Mouse (Mus musculus): ENCODE measurements around the gene Gm20388. TPM values are rescaled to one million over a fixed set of nuclear protein-coding genes. Genes with fewer than 3 reads are reported as not detected.

Gm20388 gene
- polyA plus RNA-seq, 1 experiment = not detected

DNA sequence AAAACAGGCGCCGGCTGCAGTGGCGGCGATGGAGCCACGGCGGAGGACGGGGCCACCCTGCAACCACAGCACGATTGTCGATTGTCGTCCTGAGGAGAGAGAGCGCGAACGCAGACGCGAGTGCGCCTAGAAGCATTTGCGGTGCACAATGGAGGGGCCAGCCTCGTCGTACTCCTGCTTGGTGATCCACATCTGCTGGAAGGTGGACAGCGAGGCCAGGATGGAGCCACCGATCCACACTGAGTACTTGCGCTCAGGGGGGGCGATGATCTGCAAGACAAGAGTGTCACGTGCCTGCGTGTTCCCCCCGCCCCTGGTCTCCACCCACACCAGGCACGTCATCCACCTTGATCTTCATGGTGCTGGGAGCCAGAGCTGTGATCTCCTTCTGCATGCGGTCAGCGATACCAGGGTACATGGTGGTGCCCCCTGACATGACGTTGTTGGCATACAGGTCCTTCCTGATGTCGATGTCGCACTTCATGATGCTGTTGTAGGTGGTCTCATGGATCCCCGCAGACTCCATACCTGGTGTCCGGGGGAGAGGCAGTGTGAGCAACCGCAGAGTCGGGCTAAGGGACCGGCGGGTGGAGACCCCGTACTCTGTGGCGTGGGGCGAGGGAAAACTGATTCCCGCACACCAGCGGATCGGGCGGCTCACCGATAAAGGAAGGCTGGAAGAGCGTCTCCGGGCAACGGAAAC lies 3981.4 kb downstream of the Gm20388 start:
- Histone ChIP-seq H3K4me3 (ENCODE audit: insufficient read depth, low read depth, low read length) (peak overlapping the region; percentile 49), H3K4me1 (ENCODE audit: control insufficient read depth, insufficient read depth, low read length) (peaks cover 33% of the 10 kb centered on the region), H3K27ac (ENCODE audit: insufficient read depth, low read depth, low read length) (peak overlapping the region; percentile 90)
- under 1% methylated on average over 49 of the region's 49 CpGs for WGBS
- TF ChIP-seq POLR2A (IDR thresholded peaks at IDR 0.05; ENCODE audit: insufficient read depth, low read depth, low read length) = peak; percentile 90
- no peak for TF ChIP-seq CTCF (IDR thresholded peaks at IDR 0.05; ENCODE audit: insufficient read depth, low read depth, low read length)

DNA sequence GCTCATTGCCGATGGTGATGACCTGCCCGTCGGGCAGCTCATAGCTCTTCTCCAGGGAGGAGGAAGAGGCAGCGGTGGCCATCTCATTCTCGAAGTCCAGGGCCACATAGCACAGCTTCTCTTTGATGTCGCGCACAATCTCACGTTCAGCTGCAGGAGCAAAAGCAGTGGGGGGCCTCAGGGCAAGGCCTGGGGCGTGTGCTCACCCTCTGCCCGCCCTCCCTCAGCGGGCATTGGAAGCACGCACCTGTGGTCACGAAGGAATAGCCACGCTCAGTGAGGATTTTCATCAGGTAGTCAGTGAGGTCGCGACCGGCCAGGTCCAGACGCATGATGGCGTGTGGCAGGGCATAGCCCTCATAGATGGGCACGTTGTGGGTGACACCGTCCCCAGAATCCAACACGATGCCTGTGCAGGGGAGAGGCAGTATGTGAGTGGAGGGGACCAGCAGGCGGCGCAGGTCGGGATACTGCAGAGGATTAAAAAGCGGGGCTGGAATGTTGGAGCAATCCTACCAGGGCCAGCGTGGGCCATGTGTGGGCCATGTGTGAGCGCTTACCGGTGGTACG lies 3982.0 kb downstream of the Gm20388 start:
- H3K27ac ChIP-seq (ENCODE audit: insufficient read depth, low read depth, low read length) = peak overlapping the region; percentile 90
- peaks cover 33% of the 10 kb centered on the region for H3K4me1 ChIP-seq (ENCODE audit: control insufficient read depth, insufficient read depth, low read length)
- WGBS = 20% methylated on average over 30 of the region's 30 CpGs
- TF ChIP-seq POLR2A (IDR thresholded peaks at IDR 0.05; ENCODE audit: insufficient read depth, low read depth, low read length) (no peak), CTCF (IDR thresholded peaks at IDR 0.05; ENCODE audit: insufficient read depth, low read depth, low read length) (no peak)
- H3K4me3 ChIP-seq (ENCODE audit: insufficient read depth, low read depth, low read length) = peak overlapping the region; percentile 49

DNA sequence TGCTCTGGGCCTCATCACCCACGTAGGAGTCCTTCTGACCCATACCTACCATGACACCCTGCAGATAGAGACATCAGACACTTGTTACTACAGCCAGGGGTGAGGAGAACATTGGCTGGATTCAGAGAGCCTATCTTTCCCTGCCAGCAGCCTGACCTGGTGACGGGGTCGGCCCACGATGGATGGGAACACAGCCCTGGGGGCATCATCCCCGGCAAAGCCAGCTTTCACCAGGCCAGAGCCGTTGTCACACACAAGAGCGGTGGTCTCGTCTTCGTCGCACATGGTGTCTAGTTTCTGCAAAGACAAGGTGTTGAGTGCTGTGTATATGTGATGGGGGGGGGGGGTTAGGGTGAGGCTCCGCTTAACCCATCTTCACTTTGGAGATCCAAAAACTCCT lies 3982.8 kb downstream of the Gm20388 start:
- no peak for TF ChIP-seq CTCF (IDR thresholded peaks at IDR 0.05; ENCODE audit: insufficient read depth, low read depth, low read length)
- no peak for TF ChIP-seq POLR2A (IDR thresholded peaks at IDR 0.05; ENCODE audit: insufficient read depth, low read depth, low read length)
- Histone ChIP-seq H3K4me1 (ENCODE audit: control insufficient read depth, insufficient read depth, low read length) (peaks cover 33% of the 10 kb centered on the region), H3K4me3 (ENCODE audit: insufficient read depth, low read depth, low read length) (no peak overlapping the region), H3K27ac (ENCODE audit: insufficient read depth, low read depth, low read length) (no peak overlapping the region)
- 91% methylated on average over 11 of the region's 11 CpGs for WGBS

DNA sequence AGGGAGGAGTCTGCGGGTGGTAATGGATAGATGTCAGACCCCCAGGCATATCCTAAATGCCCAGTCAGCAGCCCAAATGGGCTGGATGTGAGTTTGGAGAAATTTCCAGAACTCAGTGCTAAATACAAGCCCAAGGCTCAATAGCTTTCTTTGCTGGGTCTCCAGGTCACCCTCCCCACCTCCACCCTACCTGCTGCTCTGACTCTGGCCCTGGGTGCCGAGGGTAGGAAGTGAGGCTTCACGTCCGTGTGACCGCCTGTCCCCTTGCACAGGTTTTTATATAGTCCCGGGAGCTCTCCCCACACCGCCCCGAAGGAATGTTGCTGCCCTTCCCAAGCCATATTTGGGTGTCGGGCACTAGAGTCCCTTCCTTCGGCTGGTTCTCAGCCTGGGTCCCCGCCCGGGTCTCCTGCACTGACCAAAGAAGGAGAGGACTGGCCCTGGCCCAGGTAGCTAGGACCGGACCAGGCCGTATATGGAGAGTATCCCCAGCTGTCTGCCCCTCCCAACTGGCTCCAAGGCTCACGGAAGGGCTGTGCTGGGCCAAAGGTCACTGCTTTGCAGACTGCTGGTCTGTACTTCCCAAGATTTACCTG lies 3984.0 kb downstream of the Gm20388 start, which contains the start of gene Acta1:
Gene Acta1 (minus strand): TSS at position 250 of the 596 bp plus-strand sequence.
- H3K27ac ChIP-seq (ENCODE audit: insufficient read depth, low read depth, low read length) = no peak within 1 kb of the TSS
- 57% methylated on average over 15 of the region's 15 CpGs for WGBS
- peaks cover 33% of the 10 kb centered on the region for H3K4me1 ChIP-seq (ENCODE audit: control insufficient read depth, insufficient read depth, low read length)
- no peak within 1 kb of the TSS for H3K4me3 ChIP-seq (ENCODE audit: insufficient read depth, low read depth, low read length)
- TF ChIP-seq CTCF (IDR thresholded peaks at IDR 0.05; ENCODE audit: insufficient read depth, low read depth, low read length) = no peak
- TF ChIP-seq POLR2A (IDR thresholded peaks at IDR 0.05; ENCODE audit: insufficient read depth, low read depth, low read length) = no peak

DNA sequence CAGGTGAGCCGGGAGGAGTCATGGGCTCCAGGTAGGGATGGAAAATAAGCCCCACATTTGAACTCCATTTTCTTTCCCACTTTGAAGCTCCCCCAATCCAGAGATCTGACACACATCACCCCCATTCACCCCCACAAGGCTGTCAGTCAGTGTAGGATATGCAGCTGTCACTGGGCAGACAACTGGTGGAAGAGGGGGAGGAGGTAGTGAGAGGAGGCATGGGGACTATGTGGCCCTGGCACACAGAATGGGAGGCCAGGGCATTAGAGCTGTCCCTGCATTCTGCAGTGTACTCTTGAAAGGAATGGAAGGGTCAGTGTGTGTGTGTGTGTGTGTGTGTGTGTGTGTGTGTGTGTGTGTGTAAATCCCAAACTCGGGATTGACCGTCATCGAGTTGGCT lies 3984.6 kb downstream of the Gm20388 start:
- TF ChIP-seq CTCF (IDR thresholded peaks at IDR 0.05; ENCODE audit: insufficient read depth, low read depth, low read length) = no peak
- TF ChIP-seq POLR2A (IDR thresholded peaks at IDR 0.05; ENCODE audit: insufficient read depth, low read depth, low read length) = no peak

DNA sequence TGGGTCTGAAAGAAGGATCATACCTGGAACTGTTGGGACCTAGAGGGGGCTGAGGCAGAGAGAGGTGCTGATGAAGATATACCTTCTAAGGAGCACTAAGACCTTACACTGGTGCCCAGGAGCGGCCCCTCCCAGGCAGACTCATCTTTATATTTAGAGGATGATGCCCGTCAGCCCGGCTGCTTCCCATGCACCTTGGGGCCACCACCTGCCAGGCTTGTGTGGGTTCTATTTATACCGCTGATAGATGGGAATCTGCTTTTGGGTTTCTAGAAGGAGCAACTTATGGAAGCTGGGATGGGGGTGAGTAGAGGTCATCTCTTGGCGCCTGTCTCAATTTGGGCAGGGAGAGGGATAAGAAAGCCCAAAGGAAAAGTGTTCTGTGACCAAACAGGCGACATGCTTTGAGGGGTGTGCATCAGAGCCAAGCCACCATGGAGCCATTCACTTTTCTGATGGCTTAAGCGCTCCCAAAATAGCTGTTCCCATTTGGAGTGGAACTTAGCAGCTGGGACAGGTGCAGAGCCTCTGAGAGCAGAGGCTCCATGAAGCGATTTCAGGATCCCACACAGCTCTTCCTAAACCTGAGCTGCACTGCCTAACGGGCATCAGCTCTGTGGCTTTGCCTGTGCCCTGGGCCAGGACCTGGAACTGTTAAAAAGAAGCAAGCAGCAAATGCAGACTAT lies 3985.2 kb downstream of the Gm20388 start:
- TF ChIP-seq POLR2A (IDR thresholded peaks at IDR 0.05; ENCODE audit: insufficient read depth, low read depth, low read length) (no peak), CTCF (IDR thresholded peaks at IDR 0.05; ENCODE audit: insufficient read depth, low read depth, low read length) (no peak)
- Histone ChIP-seq H3K4me3 (ENCODE audit: insufficient read depth, low read depth, low read length) (no peak overlapping the region), H3K4me1 (ENCODE audit: control insufficient read depth, insufficient read depth, low read length) (peaks cover 31% of the 10 kb centered on the region), H3K27ac (ENCODE audit: insufficient read depth, low read depth, low read length) (no peak overlapping the region)
- 64% methylated on average over 9 of the region's 9 CpGs for WGBS

More for the DNA sequence above, 3984.6 kb downstream of the Gm20388 start:
- no peak overlapping the region for H3K27ac ChIP-seq (ENCODE audit: insufficient read depth, low read depth, low read length)
- H3K4me3 ChIP-seq (ENCODE audit: insufficient read depth, low read depth, low read length) = no peak overlapping the region
- peaks cover 31% of the 10 kb centered on the region for H3K4me1 ChIP-seq (ENCODE audit: control insufficient read depth, insufficient read depth, low read length)
- WGBS = 77% methylated on average over 4 of the region's 4 CpGs

DNA sequence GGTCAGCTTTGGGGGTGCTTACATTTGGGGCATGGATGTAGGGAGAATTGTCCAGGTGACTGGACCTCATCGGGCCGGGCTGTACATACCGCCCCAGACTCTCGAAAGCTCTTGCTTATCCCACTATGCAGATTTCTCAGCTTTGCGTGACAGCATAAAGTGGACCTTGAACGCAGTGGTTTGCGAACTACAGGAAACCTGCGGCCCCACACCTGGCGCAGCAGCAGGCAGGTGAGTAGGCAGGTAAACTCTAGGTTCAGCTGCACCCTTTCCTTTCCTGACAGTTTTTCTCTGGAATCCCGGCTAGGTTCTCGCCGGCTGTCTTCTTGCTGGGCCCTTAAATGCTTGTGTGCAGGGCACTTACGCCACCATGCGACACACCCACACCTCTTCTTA lies 3985.7 kb downstream of the Gm20388 start:
- TF ChIP-seq POLR2A (IDR thresholded peaks at IDR 0.05; ENCODE audit: insufficient read depth, low read depth, low read length) = no peak
- TF ChIP-seq CTCF (IDR thresholded peaks at IDR 0.05; ENCODE audit: insufficient read depth, low read depth, low read length) = no peak
- no peak overlapping the region for H3K27ac ChIP-seq (ENCODE audit: insufficient read depth, low read depth, low read length)
- WGBS = 66% methylated on average over 14 of the region's 14 CpGs
- peaks cover 27% of the 10 kb centered on the region for H3K4me1 ChIP-seq (ENCODE audit: control insufficient read depth, insufficient read depth, low read length)
- H3K4me3 ChIP-seq (ENCODE audit: insufficient read depth, low read depth, low read length) = no peak overlapping the region

DNA sequence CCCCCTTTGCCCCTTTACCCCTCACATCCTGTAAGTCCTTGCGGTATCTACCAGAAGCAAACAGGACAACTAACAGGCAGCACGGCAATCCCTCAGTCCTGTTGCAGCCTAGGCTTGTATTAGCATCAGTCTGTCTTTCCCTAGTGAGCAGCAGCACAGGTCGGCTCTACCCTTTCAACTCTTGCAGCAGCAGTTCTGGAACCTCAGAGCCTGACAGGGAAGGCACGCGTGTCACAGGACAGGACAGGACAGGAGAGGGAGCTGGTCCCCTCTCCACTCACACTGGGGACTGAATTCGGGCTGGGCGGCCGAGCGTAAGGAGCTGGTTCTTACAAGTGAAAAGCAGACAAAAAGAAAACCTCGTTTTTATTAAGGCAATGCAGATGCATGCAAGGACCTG lies 3986.1 kb downstream of the Gm20388 start:
- Histone ChIP-seq H3K4me1 (ENCODE audit: control insufficient read depth, insufficient read depth, low read length) (peaks cover 25% of the 10 kb centered on the region), H3K27ac (ENCODE audit: insufficient read depth, low read depth, low read length) (no peak overlapping the region), H3K4me3 (ENCODE audit: insufficient read depth, low read depth, low read length) (no peak overlapping the region)
- TF ChIP-seq CTCF (IDR thresholded peaks at IDR 0.05; ENCODE audit: insufficient read depth, low read depth, low read length) (no peak), POLR2A (IDR thresholded peaks at IDR 0.05; ENCODE audit: insufficient read depth, low read depth, low read length) (no peak)
- 55% methylated on average over 10 of the region's 10 CpGs for WGBS

DNA sequence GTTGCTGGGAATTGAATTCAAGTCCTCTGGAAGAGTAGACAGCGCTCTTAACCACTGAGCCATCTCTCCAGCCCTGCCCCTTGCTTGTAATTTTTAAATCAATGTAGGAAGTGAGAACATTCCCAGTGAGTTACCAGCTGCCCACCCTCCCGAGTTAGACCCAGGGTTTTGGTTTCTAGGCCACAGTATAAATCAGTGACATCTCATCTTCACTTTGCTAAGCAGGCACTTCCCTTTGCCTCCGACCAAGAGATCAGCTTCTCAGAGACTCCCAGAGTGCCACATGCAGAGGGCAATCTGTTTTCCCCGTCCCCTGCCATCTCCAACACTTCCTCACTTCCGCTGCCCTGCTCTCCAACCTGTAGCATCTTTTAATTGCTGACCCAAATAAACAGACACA lies 3987.9 kb downstream of the Gm20388 start:
- Histone ChIP-seq H3K4me1 (ENCODE audit: control insufficient read depth, insufficient read depth, low read length) (peaks cover 9% of the 10 kb centered on the region), H3K27ac (ENCODE audit: insufficient read depth, low read depth, low read length) (no peak overlapping the region), H3K4me3 (ENCODE audit: insufficient read depth, low read depth, low read length) (no peak overlapping the region)
- WGBS = 84% methylated on average over 5 of the region's 5 CpGs
- TF ChIP-seq CTCF (IDR thresholded peaks at IDR 0.05; ENCODE audit: insufficient read depth, low read depth, low read length) = no peak

Data from olfactory bulb, adult 2 months (tissue).